Mouse (Mus musculus) cerebellum, adult 11 months (tissue): Measurements from ENCODE around the gene Rangap1.

Source experiments
- DNase-seq: peaks from one replicate; pipeline ENCODE4 v3.0.0; 2022

Rangap1 gene

DNA sequence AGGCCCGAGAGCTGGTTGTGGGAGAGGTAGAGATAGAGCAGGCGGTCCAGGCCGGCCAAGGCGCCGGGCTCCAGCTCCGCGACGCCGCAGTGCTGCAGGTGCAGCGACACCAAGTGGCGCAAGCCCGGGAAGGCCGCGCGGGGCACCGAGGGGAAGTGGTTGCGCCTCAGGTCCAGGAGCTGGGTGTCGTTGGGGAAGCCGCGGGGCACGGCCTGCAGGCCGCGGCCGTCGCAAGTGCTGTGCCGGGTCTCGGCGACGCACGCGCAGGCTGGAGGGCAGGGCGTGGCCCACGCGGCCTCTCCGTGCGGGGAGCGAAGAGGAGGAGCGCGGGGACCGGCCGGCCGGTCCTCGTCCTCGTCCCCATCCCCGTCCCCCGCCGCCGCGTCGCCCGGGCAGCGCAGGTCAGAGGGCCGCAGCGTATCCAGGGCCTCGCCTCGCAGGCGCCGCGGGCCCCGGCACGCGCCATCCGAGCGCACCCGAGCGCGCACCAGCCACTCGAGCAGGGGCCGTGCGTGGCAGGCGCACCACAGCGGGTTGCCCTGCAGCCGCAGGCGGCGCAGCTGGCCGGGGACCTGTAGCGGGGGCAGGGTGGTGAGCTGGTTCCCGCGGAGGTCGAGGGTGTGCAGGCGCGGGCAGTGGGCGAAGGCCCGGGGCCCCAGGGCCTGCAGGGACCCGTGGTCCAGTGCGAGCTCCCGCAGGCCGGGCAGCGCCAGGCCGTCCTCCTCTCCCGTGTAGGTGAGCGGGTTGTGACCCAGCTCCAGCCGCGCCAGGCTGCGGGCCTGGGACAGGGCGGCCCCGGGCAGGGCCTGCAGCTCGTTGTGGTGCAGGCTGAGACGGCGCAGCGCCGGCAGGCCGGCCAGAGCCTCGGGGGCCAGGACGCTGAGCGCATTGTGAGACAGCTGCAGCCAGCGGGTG lies 51.1 kb downstream of the Rangap1 start:
- DNase-seq = peak; percentile 86

DNA sequence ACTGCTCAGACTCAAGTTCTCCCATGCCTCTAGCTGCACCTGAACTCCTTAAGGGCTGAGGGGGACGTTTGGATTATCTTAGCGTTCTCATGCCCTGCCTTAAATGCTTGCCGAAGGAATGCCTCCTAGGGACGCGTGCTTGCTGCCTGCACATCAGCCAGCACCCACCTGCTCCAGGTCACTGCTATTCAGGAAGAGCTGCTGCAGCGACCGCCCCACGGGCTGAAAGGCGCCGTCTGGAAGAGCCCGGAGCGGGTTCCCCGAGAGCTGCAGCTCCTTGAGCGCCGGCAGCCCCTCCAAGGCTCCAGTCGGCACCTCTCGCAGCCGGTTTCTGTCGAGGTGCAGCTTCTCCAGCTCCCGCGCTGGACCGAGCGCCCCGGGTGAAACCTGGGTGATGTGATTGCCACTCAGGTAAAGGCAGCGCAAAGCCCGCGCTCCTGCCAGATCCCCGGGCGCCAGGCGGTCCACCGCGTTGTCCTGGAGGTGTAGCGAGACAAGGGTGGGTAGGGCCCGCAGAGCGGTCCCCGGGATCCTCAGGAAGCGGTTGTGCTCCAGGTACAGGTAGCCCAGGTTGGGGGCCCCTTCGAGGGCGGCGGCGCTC lies 51.9 kb downstream of the Rangap1 start:
- DNase-seq = peak; percentile 23

DNA sequence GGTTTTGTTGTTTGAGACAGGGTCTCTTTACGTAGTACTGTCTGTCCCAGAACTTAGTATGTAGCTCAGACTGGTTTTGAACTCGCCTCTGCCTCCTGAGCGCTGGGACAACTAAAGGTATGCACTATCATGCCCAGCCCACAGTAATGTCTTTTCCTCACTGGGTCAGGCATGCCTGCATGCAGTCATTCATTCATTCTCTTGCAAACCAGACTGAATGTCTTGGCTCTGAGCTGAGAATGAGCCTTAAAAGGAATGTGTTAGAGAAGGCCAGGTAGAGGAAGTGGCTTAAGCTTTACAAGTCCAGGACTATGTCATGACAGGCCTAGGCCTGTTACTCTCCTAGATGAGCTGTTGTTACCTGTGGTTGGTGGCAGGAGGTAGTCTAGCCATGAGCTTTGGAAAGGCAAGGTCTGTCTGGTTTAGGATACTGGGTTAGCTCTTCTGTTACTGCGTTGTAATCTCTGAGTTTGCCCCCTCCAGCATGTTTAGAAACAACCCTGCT lies 65.0 kb downstream of the Rangap1 start:
- no peak for DNase-seq

DNA sequence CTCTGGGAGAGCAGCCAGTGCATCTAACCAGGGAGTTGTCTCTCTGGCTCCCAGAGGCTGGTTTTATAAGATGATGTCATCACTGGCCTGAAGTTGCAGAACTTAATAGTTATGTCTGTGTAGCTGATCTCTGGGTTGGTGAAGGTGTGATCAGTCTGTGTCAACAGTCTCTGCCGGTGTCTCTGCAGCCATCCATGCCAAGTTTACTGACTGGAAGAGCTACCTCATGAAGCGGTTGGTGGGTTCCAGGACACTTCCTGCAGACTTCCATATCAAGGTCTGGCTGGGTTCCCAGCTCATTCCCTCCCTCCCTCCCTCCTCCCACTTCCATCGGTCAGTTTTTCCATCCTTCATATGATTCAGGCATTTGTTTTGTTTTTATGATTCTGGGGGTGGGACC lies 68.7 kb downstream of the Rangap1 start:
- no peak for DNase-seq

DNA sequence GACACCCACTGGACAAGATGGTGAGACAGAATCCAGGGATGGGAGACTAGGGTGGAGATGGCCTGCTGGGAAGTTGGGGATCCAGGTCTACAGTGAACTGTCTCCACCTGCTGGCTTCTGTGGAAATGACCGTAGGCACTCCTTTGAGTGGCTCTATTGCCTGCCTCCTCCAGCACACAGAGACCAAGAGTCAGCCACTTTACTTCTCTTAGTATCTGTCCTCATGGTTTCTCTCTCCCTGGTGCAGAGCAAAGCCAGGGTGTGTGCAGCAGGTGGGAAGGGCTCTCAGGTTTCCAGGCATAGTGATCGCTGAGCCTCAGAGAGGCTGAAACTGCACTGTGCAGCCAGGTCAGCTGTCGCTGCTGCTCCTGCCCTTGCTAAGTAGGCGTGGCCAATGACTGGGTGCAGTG lies 75.1 kb downstream of the Rangap1 start:
- peak; percentile 20 for DNase-seq

DNA sequence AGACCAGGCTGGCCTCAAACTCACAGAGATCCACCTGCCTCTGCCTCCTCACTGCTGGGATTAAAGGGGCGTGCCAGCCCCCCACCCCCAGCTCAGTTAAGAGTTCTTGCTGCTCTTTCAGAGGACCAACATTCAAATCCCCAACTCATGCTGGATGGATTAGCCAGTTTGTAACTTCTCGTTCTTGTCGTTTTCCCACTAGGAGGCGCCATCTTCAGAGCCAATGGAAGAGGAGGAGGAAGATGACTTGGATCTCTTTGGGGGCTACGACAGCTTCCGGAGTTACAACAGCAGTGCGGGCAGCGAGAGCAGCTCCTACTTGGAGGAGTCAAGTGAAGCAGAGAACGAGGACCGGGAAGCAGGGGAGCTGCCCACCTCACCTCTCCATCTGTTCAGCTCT lies 78.4 kb downstream of the Rangap1 start:
- DNase-seq = no peak

DNA sequence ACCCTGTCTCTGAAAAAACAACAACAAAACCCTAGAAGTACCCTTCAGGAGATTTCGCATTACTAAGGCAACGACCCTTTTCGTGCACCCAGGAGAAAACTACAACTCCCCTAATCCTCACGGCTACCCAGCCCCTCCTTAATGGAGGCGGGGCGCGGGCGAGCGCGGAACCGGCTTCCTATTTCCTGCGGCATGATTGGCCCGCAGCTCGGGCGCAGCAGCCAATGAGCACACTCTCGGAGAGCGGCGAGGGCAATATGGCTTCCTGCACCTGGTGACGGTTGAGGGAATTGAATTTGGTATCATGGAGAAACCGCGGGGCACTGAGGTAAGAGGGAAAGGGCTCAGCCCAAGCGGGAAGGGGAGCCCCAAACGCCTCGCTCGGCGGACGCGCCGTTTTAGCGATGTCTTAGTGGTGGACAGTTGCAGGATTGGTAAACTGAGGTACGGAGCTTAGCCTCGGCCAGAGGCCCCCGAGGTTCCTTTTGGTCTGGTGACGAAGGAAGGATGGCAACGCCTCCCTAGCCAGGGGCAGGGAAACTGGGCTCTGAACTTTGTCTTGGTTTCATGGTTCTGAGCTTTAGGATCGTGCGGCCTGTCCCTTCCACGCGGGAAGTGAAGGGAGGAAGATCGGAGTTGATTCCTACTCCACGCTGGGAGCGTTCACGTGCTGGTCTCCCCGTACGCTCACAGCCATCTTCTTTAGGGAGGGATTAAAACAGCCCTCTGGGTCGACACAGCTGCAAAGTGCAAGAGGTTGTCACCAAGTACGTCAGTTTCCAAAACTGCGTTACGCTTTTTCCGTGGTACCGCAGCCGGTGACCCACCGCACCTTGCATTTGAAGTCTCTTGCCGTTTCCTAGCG lies 81.4 kb downstream of the Rangap1 start, which contains the start of gene L3mbtl2:
Gene L3mbtl2, plus strand, starts transcription at position 193 of the 865 bp plus-strand sequence.
- DNase-seq = peak; percentile 88

DNA sequence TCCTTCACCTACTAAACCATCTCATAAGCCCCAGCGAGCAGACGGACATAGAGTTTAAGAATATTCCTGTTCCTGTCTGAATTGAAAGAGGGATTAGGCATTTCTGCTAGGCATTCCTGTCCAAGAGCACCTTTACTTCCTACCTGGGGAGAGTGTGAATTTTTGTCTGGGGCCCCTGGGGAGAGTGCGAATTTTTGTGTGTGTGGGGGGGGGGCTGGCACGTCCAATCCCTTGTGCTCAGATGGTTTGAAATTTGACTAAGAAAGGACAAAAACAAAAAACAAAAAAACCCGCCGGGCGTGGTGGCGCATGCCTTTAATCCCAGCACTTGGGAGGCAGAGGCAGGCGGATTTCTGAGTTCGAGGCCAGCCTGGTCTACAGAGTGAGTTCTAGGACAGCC lies 82.0 kb downstream of the Rangap1 start:
- no peak for DNase-seq

DNA sequence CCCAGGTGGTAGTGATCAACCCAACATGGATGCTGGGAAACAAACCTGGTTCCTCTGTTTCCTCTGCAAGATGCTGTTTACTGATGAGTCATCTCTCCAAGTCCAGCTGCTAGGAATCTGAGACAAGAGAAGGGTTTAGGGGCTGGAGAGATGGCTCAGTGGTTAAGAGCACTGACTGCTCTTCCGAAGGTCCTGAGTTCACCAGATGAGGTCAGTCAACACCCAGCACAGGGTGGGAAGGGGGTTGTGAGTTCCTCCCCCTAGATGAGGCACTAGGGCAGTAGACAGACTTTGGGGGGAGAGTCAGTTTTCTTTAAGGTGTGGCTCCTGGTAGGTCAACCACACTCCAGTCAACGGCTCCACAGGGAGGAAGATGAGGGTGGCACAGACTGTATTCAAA lies 83.6 kb downstream of the Rangap1 start:
- no peak for DNase-seq
